Mouse (Mus musculus) gastrocnemius, adult 2 months (tissue): Measurements from ENCODE around the gene Arl5a. TPM values are rescaled to one million over a fixed set of nuclear protein-coding genes. Genes with fewer than 3 reads are reported as not detected.

Experiments
- DNase-seq: peaks from one replicate; pipeline ENCODE4 v3.0.0; 2022
- H3K27ac ChIP-seq: fragments of 200-600 bp; 2 replicates; pipeline ENCODE4 v1.8.1; 2022; ENCODE audit warnings: mild to moderate bottlenecking
- H3K4me3 ChIP-seq: fragments of 200-600 bp; 2 replicates; pipeline ENCODE4 v1.8.1; 2022; ENCODE audit warnings: mild to moderate bottlenecking, moderate library complexity
- CTCF ChIP-seq: fragments of 200-600 bp; IDR thresholded peaks from 2 replicates; pipeline ENCODE4 v1.8.1; 2022; ENCODE audit warnings: antibody characterized with exemption, mild to moderate bottlenecking, moderate library complexity
- intact Hi-C: fragments of 180-260 bp; cut with DNase I; formaldehyde crosslinking; loops from one replicate; pipeline ENCODE4 v1.15.1; 2025
- total RNA-seq, 2 experiments: library from RNA; stranded (reverse); gene quantifications; 2 replicates each; pipeline ENCODE4 v1.2.3; 2021

Arl5a gene
- total RNA-seq, 2 experiments from 2014 or later, result 29.9 to 38.6 TPM

DNA sequence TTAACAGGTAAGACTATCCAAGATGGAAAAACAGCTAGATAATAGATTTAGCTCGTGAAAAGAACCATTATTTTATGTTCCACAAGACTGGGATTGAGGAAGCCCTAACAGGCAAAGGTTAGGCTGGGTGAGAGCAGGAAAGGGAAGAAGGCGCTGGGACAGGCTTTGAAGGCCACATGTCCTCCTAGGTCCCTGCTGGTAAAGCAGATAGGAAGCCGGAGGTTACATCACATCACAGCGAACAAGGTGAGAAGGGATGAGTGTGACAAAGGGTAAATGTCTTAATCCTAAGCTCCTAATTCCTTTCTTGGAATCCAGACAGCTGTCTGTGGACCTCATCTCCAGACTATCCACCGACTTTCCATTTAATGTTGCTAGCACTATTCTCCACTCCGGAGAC is 5.4 kb downstream of the Arl5a start:
- no peak for TF ChIP-seq CTCF
- DNase-seq, result no peak
- intact Hi-C loops, result no loop called here
- H3K4me3 ChIP-seq, result no peak overlapping the region
- no peak overlapping the region for H3K27ac ChIP-seq

DNA sequence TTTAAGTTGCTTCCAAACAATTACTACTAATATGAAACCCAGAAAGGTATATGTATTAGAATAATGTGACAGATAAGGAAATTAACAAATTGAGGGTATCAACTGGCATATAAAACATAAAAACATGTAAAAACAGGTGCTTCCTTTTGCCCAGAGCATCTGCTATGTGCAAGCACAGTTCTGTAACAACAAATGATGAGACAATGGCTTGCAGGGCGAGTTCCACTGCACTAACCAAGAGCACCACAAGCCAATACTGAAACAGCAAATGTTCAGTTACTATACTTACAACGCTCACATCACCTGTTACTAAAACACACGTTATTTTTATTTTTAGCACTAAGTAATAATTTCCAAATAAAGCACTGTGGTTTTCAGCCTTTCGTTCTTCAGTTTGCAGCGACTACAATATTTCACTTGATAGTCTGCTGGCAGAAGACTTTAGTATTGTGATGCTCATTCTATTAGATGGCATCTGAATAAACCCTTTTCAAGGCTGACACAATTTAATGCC is 12.1 kb downstream of the Arl5a start:
- no peak for TF ChIP-seq CTCF
- intact Hi-C loops, result no loop called here
- no peak overlapping the region; the same call in 1 of the 2 replicates for H3K27ac ChIP-seq
- no peak overlapping the region for H3K4me3 ChIP-seq
- no peak for DNase-seq

DNA sequence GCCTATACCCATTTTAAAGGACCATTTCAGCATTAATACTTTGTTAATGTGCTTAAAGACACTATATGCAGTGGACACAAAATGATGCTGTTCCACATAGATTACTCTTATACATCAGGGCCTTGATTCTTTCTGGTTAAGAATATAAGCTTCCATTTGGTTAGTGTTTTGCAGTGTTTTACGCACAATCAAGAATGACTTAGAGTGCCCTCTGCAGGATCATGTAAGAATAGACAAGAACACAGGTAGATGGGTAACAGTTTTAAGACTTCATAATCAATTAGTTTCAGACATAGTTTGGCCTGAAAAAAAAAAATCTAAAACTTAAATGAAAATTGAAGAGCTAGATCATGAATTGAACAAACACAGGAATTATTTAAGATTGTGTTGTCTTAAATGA is 18.2 kb downstream of the Arl5a start:
- no peak for DNase-seq
- Histone ChIP-seq H3K4me3 (no peak overlapping the region), H3K27ac (no peak overlapping the region)
- TF ChIP-seq CTCF, result peak; percentile 71
- intact Hi-C loops, result loop anchor here (2.0 to 5.0 kb wide), 2 partner anchors 80 to 94 kb away; no protein-coding TSS in a partner anchor

DNA sequence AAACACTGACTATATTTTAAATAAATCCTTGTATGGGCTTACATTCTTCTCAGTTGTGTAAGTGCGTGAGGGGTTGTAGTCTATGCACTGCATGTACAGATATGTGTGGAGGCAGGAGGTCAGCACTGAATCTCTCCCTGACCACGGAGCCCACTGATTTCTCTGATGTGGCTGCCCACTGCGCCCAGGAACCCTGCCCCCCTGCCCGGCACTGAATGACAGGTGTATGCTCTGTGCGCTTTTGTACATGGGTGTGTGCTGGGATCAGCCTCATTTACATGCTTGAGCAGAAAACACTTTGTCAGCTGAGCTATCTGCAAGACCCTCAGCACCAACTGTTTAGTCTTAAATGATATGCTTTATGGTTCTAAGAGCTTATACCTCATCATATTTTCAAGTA is 19.5 kb downstream of the Arl5a start:
- no peak for DNase-seq
- no peak for TF ChIP-seq CTCF
- intact Hi-C loops, result loop anchor here (5.0 kb wide), 1 partner anchor 93 kb away; no protein-coding TSS in a partner anchor

DNA sequence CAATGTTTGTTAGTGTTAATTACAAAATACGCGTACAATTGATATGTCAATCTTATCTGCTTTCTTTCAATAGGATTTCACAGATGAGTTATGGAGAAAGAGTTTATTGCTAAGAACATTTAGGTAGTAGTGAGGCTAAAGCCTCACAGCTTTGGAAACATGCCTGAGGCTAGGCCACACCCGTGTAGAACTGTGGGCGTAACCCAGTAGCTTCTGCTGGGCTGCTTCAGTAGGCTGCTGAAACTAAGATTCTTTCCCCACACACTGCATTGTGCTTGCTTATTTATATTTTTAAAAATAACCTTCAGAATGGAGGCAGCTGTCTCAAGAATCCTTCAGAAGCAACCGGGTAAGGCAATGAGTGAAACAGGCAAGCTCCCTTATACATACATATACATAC is 30.2 kb downstream of the Arl5a start:
- intact Hi-C loops, result no loop called here
- no peak for DNase-seq
- H3K27ac ChIP-seq, result no peak overlapping the region
- no peak overlapping the region for H3K4me3 ChIP-seq
- TF ChIP-seq CTCF, result no peak

More for the DNA sequence above, 19.5 kb downstream of the Arl5a start:
- Histone ChIP-seq H3K4me3 (no peak overlapping the region), H3K27ac (no peak overlapping the region)

DNA sequence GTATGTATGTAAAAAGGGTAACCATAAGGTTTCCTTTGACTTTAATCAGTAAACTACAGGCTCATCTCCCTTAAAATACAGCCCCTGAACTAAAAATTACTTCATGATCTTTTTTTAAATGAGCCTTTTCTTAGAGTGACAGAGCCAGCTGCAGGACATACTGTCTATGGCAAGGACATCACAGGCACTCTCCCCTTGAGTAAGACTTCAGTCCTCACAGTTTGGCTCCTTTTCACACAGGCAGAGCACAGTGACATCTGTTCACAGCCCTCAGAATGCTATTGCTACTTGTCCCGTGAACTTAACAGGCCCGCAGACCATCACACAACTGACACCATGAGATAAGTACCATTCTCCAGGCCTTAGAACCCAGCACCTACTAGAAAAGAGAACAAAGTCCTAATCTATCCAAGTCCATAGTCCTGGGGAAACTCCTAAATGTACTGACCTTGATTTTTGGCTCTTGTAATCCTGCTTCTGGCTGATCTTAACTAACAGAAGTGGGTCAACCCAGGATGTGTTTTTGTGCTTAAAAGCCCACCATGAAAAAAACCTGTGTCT is 34.2 kb downstream of the Arl5a start:
- peak overlapping the region; percentile 79 for H3K27ac ChIP-seq
- H3K4me3 ChIP-seq, result peak overlapping the region; percentile 24; the same call in 1 of the 2 replicates
- TF ChIP-seq CTCF, result no peak
- intact Hi-C loops, result loop anchor here (1.0 kb wide), 1 partner anchor 55 kb away; no protein-coding TSS in a partner anchor
- DNase-seq, result peak; percentile 68

DNA sequence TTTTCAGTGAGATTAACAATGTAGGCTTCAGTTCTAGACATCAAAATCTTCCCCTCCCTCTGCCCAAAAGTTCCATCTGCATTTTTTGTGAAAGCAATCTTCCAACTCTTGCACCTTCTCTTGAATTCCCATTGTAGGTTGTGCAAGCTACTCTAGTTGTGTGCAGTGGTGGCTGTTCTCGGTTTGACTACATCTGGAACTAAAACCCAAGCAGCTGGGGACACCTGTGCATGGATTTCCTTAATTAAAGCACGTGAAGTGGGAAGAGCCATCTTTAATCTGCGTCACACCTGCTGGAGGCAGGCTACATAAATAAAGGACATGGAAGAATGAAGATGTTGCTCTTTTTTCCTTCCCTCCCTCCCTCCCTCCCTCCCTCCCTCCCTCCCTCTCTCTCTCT is 34.7 kb downstream of the Arl5a start:
- TF ChIP-seq CTCF, result no peak
- H3K4me3 ChIP-seq, result no peak overlapping the region
- intact Hi-C loops, result loop anchor here (1.0 kb wide), 1 partner anchor 55 kb away; no protein-coding TSS in a partner anchor
- peak overlapping the region; percentile 79 for H3K27ac ChIP-seq
- DNase-seq, result no peak

DNA sequence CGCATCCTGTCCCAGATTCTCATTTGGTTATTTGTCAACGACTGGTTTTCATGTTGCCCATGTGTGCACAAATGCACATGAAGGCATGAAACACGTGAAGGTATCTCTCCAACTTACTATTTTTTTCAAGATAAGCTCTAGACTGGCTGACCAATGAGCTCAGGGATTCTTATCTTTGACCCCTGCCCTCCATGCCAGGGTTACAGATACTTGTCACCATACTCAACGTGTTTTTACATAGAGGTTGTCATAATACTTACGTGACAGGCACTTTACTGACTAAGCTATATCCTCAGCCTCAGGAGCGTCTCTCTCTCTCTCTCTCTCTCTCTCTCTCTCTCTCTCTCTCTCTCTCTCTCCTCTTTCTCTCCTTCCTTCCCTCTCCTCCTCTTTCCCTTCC is 38.2 kb downstream of the Arl5a start:
- peak overlapping the region; percentile 86; the same call in 1 of the 2 replicates for H3K27ac ChIP-seq
- H3K4me3 ChIP-seq, result no peak overlapping the region; the same call in 1 of the 2 replicates
- intact Hi-C loops, result no loop called here
- no peak for TF ChIP-seq CTCF
- no peak for DNase-seq

DNA sequence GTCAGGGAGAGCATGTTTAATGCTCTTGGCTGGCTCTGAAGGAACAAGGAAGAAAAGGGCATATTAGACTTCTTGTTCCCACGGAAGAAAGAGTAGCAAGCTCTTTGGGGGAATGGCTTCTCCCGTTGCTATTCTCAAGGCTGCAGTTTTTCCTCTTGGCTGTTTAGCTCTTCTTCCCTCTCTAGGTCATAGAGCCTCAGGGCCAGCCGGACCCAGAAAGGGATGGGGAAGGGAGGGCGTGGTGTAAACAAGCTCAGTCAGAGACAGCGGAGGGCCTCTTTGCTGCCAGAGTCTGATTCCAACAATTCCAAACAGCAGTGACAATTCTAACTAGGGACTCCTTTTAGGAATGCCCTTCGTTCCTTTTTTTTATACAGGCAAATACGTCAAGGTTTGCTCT is 38.7 kb downstream of the Arl5a start:
- peak; percentile 62 for DNase-seq
- peak overlapping the region; percentile 86 for H3K27ac ChIP-seq

DNA sequence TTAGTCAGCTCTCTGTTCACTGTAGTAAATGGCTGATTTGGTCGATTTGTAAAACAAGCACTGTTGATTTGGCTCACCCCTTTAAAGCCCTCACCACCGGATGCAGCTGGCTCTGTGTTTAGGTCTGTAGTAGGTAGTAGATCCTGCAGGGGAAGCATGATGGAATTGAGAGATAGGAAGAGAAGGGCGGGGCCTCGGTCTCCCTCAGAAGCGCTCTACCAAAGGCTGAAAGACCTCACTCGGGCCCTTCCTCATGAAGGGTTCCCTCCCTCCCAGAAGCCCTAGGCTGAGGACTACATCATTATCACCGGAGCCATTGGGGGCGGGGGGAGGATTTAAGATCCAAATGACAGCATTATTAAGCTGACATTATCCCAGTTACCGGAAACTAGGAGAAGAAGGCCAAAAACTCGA is 45.8 kb downstream of the Arl5a start:
- no peak overlapping the region for H3K4me3 ChIP-seq
- intact Hi-C loops, result no loop called here
- DNase-seq, result no peak
- TF ChIP-seq CTCF, result no peak
- H3K27ac ChIP-seq, result no peak overlapping the region

More for the DNA sequence above, 38.7 kb downstream of the Arl5a start:
- H3K4me3 ChIP-seq, result peak overlapping the region; percentile 57
- TF ChIP-seq CTCF, result no peak
- intact Hi-C loops, result no loop called here

DNA sequence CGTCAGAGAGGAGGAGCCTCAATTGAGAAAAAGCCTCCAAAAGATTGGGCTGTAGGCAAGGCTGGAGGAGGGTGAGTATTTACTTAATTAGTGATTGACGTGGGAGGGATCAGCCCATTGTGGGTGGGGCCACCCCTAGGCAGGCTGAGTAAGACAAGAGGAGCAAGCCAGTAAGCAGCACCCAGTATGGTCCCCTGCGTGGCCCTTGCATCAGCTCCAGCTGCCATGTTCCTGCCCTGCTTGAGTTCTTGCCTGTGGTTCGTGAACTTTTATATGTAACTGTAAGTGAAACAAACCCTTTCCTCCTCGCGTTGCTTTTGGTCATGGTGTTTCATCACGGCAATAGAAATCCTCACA is 46.3 kb downstream of the Arl5a start, which contains the start of gene Neb:
Gene Neb, minus strand, starts transcription at position 27 of the 357 bp plus-strand sequence.
- TF ChIP-seq CTCF, result no peak
- no peak for DNase-seq
- no peak within 1 kb of the TSS for H3K27ac ChIP-seq
- H3K4me3 ChIP-seq, result peak within 1 kb of the TSS; percentile 9; the same call in 1 of the 2 replicates
- intact Hi-C loops, result no loop called here

DNA sequence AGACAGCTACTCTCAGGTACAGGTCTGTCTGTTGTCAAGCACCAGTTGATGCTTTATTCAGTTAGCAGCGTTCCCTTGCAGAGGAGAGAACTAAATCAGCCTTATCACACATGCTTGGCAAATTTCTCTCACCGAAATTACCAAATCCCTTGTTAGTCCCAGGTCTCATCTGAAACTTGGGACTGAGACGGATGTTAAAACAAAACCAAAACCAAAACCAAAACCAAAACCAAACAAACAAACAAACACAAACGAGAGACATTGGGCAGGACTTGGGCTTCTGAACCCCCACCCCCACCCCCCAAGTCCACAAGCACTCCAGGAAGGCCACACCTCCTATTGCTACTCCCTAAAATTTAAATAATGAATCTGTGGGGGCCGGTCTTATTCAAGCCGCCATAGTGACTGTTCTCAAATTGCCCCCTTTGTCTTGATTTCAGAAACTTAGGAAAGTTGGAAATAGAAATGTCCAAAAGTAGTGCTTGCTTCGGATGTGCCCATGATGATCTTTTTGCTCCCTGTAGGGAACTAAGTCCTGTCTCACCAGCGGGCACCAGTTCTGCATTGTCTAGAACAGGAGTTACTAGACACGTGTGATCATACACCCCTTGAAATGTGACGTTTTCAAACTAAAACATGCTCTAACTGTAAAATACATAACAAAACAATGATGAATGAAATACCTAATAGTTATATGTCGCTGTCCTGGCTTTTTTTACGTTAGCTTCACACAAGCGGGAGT is 46.8 kb downstream of the Arl5a start:
- DNase-seq, result no peak
- no peak overlapping the region for H3K27ac ChIP-seq
- TF ChIP-seq CTCF, result no peak
- peak overlapping the region; percentile 9; the same call in 1 of the 2 replicates for H3K4me3 ChIP-seq
- intact Hi-C loops, result no loop called here

DNA sequence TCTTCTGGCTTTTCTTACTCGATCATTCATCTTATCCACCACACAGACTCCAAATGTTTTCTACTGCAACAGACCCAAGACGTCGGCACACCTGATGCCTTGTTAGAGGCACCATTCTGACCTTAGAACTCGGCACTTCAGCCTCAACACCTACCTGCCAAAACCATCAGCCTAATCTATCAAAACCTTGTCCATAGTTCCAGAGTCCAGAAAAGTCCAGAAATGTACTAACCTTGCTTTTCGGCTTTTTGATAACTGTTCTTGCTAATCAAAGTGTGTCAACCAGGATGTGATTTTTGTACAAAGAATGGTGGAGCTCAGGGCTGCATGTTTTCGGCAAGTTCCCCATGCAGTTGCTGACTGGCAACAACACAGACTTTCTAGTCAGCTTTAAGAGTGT is 50.0 kb downstream of the Arl5a start:
- no peak for TF ChIP-seq CTCF
- H3K4me3 ChIP-seq, result no peak overlapping the region
- DNase-seq, result no peak
- intact Hi-C loops, result no loop called here
- H3K27ac ChIP-seq, result no peak overlapping the region
